18 mouse cellular contexts compared by ENCODE assay signal in the genomic region with DNA sequence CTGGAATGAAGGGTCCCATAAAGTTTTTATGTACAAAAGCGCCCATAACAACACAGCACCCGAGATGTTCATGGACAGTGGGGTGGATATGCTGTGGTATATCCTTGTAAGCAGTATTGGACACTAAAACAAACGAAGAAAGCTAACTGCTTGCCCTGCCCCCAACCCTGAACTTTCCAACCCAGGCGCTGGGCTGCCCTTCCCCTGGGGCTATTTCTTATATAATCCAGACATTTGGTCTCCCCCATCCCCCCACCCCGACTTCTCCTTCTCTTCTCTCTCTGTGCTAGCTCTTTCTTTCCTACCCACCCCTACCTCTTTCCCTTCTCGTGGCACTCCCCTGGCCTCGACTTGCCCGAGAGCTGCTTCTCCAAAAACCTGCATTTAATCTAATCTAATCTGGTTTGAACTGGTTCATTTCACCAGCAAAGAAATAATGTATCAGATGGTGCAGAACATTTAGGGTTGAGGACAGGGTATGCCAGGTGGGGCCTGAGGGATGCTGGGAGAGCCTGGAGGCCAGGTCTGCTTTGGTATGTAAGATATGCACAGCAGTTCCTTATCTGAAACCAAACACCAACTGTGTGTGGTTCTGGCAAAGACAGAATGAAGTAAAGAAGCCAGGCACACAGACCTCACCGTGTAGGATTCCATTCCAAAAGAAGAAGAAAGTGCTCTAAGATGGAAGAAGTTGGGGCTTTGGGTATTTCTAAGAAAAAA. TPM values are rescaled to one million over a fixed set of nuclear protein-coding genes. Genes with fewer than 3 reads are reported as not detected.
A peak's percentile ranks its signal among the peaks of the same experiment; 100 is the strongest.
DNase-seq lines count a peak whose midpoint lies in the region; ATAC-seq lines count a peak whose summit lies in the region.
"Had no signal": no experiment of that assay in that cellular context is flagged by ENCODE, and none has a peak within 500 bp of the region (broad histone marks: within the 10 kb centered on the region; RNA-seq: fewer than 3 reads in every experiment).

No protein-coding gene starts in this region.

- no peak overlapping the region for H3K27ac ChIP-seq in hindbrain, embryonic 11.5 days (ENCODE audit: low read depth, low read length)
- no peak overlapping the region for H3K27ac ChIP-seq in hindbrain, embryonic 12.5 days
- H3K27ac ChIP-seq in limb, embryonic 10.5 days = peak overlapping the region; percentile 30
- H3K27ac ChIP-seq: heart, embryonic 15.5 days; kidney, embryonic 15.5 days; macrophage had no signal

- DNase-seq in hindbrain, embryonic 11.5 days (ENCODE audit: low spot score) = peak; percentile 15
- peak; percentile 35 for DNase-seq in ZHBTc4 (ENCODE audit: low read depth, low spot score)
- peak; percentile 42 for DNase-seq in limb, embryonic 10.5 days (ENCODE audit: low spot score)
- DNase-seq in heart, adult 9 months (ENCODE audit: low spot score in 2 of 2) = no peak
- DNase-seq in heart, postnatal 14 days = no peak
- DNase-seq in urinary bladder, postnatal 36 days (ENCODE audit: low spot score in 2 of 2) = no peak
- DNase-seq: adrenal gland, postnatal 14 days; B cell, adult 2 months; gastrocnemius, postnatal 14 days; left cerebral cortex, postnatal 4 days; thymus, postnatal 14 days had no signal

- H3K4me2 ChIP-seq in hindbrain, embryonic 11.5 days (replicated peaks; ENCODE audit: low read depth, low read length) = no peak overlapping the region
- no peak overlapping the region for H3K4me2 ChIP-seq in hindbrain, embryonic 12.5 days (replicated peaks)
- H3K4me2 ChIP-seq: heart, embryonic 15.5 days; kidney, embryonic 15.5 days had no signal

- no peak overlapping the region for H3K9ac ChIP-seq in hindbrain, embryonic 11.5 days (ENCODE audit: low read depth, low read length)
- no peak overlapping the region for H3K9ac ChIP-seq in hindbrain, embryonic 12.5 days
- H3K9ac ChIP-seq: heart, embryonic 15.5 days; kidney, embryonic 15.5 days had no signal

- H3K27me3 ChIP-seq in hindbrain, embryonic 11.5 days (ENCODE audit: control insufficient read depth, insufficient read depth, low read length) = no peaks in the 10 kb centered on the region
- no peaks in the 10 kb centered on the region for H3K27me3 ChIP-seq in hindbrain, embryonic 12.5 days
- H3K27me3 ChIP-seq in limb, embryonic 10.5 days (ENCODE audit: low read depth, poor library complexity, severe bottlenecking) = no peaks in the 10 kb centered on the region
- H3K27me3 ChIP-seq: heart, embryonic 15.5 days; kidney, embryonic 15.5 days had no signal

- intact Hi-C loops in heart, postnatal 14 days (cut with DNase I) = no loop called here

- H3K36me3 ChIP-seq in hindbrain, embryonic 11.5 days (ENCODE audit: control insufficient read depth, insufficient read depth, low read length) = no peaks in the 10 kb centered on the region
- no peaks in the 10 kb centered on the region for H3K36me3 ChIP-seq in hindbrain, embryonic 12.5 days
- no peaks in the 10 kb centered on the region for H3K36me3 ChIP-seq in limb, embryonic 10.5 days
- H3K36me3 ChIP-seq: heart, embryonic 15.5 days; kidney, embryonic 15.5 days had no signal

- no peak for ATAC-seq in hindbrain, embryonic 11.5 days (ENCODE audit: low FRiP score)
- ATAC-seq in hindbrain, embryonic 12.5 days (ENCODE audit: low FRiP score) = no peak
- ATAC-seq in megakaryocyte progenitor cell, adult 5-6 weeks (replicated peaks; ENCODE audit: poor library complexity) = peak; percentile 63
- ATAC-seq: forebrain, embryonic 14.5 days; hindbrain, embryonic 16.5 days had no signal

- no peaks in the 10 kb centered on the region for H3K9me3 ChIP-seq in hindbrain, embryonic 11.5 days (ENCODE audit: control insufficient read depth, low read length)
- no peaks in the 10 kb centered on the region for H3K9me3 ChIP-seq in hindbrain, embryonic 12.5 days (replicated peaks)
- no peaks in the 10 kb centered on the region for H3K9me3 ChIP-seq in limb, embryonic 10.5 days (replicated peaks)
- H3K9me3 ChIP-seq: heart, embryonic 15.5 days; kidney, embryonic 15.5 days had no signal

- no peak overlapping the region for H3K4me3 ChIP-seq in hindbrain, embryonic 11.5 days (ENCODE audit: low read depth, low read length)
- H3K4me3 ChIP-seq in hindbrain, embryonic 12.5 days = no peak overlapping the region
- H3K4me3 ChIP-seq in limb, embryonic 10.5 days = no peak overlapping the region
- H3K4me3 ChIP-seq: heart, embryonic 15.5 days; kidney, embryonic 15.5 days had no signal

- 40% methylated on average over 9 of the region's 9 CpGs for WGBS in hindbrain, embryonic 11.5 days
- 38% methylated on average over 9 of the region's 9 CpGs for WGBS in hindbrain, embryonic 12.5 days
- 28% methylated on average over 9 of the region's 9 CpGs for WGBS in limb, embryonic 10.5 days

- H3K4me1 ChIP-seq in hindbrain, embryonic 11.5 days (replicated peaks; ENCODE audit: control insufficient read depth, insufficient read depth, low read length) = no peaks in the 10 kb centered on the region
- H3K4me1 ChIP-seq in hindbrain, embryonic 12.5 days = peaks cover 4% of the 10 kb centered on the region; the same call in 1 of the 2 replicates
- H3K4me1 ChIP-seq in limb, embryonic 10.5 days = peaks cover 17% of the 10 kb centered on the region

RNA-seq across cellular contexts. Expression of gene Cstf2t, which starts 24.4 kb away (rescaled TPM):
- 45.3 and 51.0 TPM in 2 replicates for polyA plus RNA-seq in hindbrain, embryonic 11.5 days (2014; fragmentation: Nextera tagmentation; extraction: Ambion mirVana)
- 78.7 and 82.6 TPM in 2 replicates for polyA plus RNA-seq in hindbrain, embryonic 12.5 days (2016; fragmentation: Nextera tagmentation; extraction: Ambion mirVana)
- polyA plus RNA-seq in limb, embryonic 10.5 days (2016; fragmentation: Nextera tagmentation; extraction: Ambion mirVana) = 50.7 and 59.7 TPM in 2 replicates
- total RNA-seq in megakaryocyte progenitor cell, adult 5-6 weeks (2015) = 19.4 and 20.9 TPM in 2 replicates
- total RNA-seq in megakaryocyte progenitor cell, adult 5-6 weeks (2017) = 33.9 and 34.6 TPM in 2 replicates
- total RNA-seq in heart, postnatal 14 days (2021) = 10 to 100 TPM; 33.4 to 35.3 TPM

Comparison
In these comparisons a context has a peak if more than half of its experiments do, and no peak if none do; other contexts are left out.
1. DNase-seq: peak in hindbrain, embryonic 11.5 days (single experiment), ZHBTc4 (single experiment) and limb, embryonic 10.5 days (single experiment); none in heart, adult 9 months (0 of 2), heart, postnatal 14 days (0 of 2) and urinary bladder, postnatal 36 days (0 of 2).